Mouse (Mus musculus) megakaryocyte-erythroid progenitor cell, adult 5-6 weeks (primary cell): Measurements from ENCODE around the gene Cacna2d2. TPM values are rescaled to one million over a fixed set of nuclear protein-coding genes. Genes with fewer than 3 reads are reported as not detected.

Experiments
- ATAC-seq: replicated peaks from 2 replicates; pipeline ENCODE4 v1.8.0; 2016; ENCODE audit warnings: mild to moderate bottlenecking, inconsistent platforms; ENCODE audit not compliant: severe bottlenecking, poor library complexity, low FRiP score, low TSS enrichment
- total RNA-seq, 2 experiments: library from RNA; stranded (forward) in 1 of 2; stranded (reverse) in 1 of 2; fragments of 200-1000, 215-1000 nt in 1 of 2; fragments of >200 nt in 1 of 2; fragmentation: Nextera tagmentation in 1 of 2; gene quantifications; 2 replicates each; pipeline ENCODE4 v1.2.3; 2014 to 2017

Cacna2d2 gene
- total RNA-seq, 2 experiments from 2014 or later: not detected

DNA sequence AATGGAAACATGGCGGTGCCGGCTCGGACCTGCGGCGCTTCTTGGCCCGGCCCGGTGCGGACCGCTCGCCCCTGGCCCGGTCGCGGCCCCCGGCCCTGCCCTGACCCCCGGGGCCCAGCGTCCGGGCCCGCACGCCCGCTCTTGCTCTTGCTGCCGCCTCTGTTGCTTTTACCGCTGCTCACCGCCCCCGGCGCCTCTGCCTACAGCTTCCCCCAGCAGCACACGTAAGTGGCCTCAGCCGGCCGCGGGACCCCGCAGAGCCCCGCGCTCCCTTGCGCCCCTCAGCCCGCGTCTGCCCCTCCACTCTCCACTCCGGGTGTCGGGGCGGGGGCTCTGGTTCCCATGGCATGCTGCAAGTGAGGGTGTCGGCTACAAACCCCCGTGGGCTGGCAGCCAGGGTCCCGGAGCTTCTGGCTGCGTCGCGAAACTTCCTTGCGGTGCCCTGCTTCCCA is 674 bp downstream of the Cacna2d2 start:
- ATAC-seq: no peak

DNA sequence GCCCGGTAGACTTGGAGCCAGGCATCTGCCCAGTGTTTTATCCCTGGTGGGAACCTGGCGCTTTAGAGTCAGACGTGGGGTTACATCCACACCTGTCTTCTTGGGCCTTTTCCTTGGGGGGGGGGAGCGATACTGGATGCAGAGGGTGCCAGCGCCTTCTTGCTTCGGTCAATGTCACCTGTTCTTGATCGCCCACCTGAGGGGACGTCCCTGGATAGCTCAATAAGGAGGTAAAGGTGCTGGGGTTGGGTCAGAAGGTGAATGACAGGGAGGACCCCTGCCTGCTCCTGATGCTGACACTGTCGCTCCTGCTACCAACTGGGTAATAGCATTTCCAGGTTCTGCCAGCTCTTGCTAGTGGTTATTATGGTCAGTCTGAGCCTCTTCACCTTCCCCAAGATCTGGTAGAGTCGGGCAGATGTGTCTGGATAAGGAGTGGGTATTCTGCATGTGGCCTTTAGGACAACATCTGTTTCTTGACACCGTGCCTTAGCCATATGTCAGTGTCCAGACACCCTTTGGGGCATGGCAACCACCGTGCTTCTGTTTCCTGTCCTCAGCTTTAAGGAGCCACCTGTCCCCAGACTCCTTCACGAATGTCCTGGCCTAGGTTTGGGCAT is 1.4 kb downstream of the Cacna2d2 start:
- ATAC-seq: no peak

DNA sequence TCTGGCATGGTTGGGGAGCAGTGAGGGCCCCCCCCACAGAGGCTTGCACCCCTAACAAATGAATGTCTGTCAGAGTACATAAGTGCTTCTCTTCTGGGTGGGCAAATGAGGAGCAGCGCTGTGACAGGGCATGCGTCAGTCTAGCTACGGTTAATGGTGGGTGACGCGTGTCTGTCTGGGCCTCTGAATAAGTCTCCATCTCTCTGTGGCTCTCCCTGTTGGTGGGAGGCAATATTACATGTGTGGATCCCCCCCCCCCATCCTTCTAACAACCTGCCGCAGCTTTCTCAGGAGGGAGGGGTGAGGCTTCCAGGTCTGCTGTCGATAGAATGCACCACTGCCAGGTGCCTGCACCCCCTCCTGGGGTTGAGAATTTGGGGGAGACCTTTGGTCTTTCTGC is 3.7 kb downstream of the Cacna2d2 start:
- ATAC-seq: no peak

DNA sequence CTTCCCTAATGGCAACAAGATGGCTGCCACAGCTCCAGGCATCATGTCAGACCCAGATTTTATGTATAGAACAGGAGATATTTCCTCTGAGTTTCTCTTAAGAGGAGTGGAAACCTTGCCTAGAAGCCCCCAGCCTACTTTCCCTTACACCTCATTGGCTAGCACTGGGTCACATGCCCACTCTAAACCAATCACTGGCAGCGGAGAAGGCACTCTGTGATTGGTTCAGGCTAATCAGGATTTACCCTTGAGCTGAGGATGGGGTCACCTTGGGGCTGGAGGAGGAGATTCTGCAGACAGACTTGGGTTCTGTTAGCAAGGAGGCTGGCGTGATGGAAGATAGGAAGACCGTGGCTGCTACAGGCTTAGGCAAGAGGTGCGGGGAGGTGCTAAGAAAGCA is 10.0 kb downstream of the Cacna2d2 start:
- no peak for ATAC-seq

DNA sequence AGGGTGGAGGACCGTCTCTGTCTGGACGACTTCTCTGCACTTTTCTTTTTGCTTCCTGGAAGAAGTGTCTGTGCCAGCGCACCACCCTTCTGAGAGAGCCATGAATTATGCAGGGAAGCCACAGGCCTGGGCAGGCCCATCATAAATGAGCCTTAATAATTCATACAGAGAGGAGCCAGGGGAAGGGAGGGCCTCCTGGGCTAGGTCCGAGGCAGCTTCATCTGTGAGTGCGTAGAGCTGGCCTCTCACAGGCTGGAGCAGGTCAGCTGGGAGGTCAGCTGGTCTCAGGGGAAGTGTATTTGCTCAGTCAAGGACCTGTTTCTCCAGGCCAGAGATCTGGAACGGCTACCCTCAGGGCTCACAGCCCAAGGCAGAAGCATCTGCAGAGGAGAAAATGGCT is 17.7 kb downstream of the Cacna2d2 start:
- ATAC-seq: no peak

DNA sequence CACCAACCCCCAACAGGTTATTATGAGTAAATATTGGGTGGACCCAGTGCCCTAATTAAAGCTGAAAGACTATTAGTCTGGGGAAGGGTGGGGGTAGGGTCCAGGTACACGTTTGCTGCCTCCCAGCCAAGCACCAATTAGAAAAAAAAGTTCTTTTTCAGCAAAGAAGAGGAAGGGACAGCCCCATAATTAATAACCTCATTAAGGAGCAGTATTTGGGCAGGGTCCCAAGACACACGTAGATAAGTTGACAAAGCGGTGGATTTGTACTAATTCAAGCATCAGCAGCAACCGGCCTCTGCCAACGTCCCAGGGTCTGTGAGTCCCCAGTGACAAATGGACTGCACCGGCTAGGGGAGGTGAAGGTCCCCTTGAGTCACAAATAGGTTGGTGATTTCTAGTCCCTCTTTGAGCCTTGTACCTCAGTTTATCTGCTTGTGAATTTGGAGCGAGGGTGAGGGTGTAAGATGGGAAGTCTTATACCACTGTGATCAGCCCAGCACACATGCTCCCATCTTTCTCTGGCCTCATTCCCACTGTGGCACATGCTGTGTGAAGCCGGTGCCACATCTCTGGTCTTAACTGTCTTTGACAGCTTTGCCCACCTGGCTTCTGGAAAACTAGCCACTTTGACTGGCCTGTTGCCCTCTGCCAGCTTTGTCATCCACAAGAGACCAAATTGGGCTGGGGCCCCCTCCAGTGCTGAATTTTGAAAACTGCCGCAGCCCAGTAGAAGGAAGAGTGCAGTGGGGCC is 20.3 kb downstream of the Cacna2d2 start:
- ATAC-seq: no peak

DNA sequence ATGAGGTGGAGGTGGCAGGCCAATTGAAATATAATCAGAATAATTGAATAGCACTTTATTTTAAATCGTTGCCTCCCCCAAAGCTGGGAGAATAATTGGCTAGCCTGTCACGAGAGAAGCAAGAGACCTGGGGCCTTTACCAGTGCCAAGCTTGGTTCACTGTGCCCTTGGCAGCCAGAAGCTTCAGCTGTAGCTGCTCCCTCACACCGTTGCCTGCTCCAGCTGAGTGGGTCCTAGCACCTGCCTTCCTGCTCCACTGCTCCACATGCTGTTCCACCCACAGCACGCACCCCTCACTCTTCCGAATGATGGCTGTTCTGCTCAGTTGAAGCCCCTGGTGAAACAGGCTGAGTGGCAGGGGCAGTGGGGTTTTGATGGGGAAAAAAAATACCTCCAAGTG is 21.5 kb downstream of the Cacna2d2 start:
- no peak for ATAC-seq

DNA sequence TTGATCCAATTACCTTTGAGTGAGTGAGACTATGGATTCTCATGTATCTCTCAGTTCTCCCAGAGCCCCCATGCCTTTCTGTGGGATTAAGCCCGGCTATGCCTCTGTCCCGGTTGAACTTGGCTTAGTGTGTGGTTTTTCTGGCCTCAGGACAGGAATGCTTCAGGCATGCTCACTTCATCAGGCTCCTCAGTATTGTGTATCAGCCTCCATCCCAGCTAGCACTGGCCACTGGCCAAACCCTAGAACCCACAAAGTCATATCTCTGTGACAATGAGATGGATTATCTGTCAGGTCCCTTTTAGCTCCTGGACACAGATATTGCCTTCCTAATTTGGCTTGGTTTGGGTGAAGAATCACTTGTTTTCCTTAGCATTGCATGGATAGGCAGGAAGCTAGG is 23.5 kb downstream of the Cacna2d2 start:
- ATAC-seq: no peak

DNA sequence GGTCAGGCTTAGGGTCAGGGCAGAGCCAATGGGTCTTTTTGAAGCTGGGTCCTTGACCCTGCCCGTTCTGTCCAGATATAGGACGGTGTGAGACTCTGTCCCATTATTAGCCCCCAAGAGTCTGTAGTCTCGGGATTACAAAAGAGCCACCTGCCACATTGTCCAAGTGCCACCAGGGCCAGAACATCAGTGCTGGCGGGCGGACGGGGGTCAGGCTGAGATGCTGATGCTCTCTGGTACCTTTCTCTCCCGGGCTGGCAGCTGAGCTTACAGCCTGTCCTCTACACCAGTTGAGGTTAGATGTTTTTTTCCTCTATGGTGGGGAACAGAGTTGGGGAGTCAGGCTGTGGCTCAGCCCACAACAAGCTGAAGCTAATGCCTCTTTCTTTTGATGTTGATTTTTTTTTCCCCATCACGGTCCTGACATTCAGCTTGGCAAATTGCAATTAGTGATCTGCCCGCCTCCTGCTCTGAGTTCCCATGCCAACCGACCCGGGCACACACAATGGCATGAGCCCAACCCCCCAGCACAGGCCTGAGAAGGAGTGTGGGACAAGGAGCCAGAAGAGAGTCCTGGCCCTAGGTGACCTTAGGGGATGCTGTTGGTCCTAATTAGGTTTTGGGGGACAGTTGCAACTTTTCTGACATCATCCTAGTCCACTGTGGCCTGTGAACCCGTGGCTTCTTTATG is 25.2 kb downstream of the Cacna2d2 start:
- no peak for ATAC-seq

DNA sequence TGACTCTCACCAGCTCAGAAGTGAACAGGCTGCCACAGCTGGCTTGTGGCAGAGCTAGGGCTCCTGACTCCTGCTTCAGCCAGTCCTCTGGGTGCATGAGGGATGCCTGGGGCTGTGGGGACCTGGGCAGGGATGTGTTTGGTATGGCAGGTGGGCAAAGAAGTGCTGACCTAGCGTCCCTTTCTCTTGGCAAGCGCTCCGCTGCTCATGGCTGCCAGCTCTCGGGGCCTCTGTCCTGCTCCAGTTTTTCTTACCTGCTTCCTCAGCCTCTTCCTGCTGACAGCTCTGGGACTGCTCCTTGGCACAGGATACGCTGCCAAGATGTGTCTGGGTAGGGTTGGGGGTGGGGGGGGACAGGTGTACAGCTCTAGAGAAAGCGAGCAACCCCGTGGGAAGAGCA is 28.5 kb downstream of the Cacna2d2 start:
- ATAC-seq: no peak

DNA sequence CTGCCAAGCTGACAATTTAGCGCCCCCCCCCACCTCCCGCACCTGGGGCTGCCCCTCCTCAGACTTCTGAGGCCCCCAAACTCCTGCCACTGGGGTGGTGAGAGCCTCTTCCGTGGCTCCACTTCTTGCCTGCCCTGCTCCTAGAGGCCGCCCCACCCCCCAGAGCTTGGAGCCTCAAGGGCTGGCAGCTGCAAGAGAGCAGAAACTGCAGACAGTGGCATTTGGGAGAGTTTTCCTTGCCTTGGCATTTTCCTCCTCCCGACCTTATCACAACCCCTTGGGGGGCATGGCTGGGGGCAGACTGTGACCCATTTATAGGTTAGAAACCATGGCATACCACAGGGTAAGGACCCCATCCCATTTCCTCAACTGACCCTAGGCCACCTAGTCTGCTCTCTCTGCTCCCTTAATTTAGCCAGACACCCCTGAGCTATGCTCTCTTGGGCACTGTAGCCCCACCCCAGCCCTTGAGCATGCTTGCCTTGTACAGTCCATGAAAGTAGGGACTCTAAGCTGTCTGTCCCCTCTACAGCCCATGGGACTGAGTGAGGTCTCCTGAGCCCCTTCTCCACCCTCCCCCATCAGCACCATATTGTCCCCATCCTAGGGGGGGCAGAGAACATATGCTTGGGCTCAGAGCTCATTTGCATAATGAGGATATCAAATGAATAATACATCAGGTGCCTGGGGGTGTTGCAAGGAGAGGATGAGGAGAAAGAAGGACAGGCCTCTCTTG is 29.2 kb downstream of the Cacna2d2 start:
- no peak for ATAC-seq

DNA sequence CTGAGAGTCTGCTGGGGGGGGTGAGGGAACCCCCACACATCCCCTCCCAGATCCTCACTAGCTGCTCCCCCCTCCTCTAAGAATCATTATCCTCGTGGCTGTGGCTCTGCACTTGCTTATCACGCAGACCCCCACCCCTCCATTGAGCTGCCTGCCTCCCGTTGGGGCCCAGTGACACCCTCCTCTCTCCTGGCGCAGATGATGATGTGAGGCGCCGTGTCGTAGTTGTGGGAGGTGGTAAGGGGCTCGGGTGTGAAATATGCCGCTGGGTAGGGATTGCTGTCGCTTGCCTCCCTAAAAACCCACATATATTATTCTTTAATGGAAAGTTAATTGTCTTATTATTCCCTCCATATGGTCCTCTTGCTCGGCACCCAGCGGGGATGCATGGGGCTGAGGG is 31.0 kb downstream of the Cacna2d2 start:
- ATAC-seq: no peak

DNA sequence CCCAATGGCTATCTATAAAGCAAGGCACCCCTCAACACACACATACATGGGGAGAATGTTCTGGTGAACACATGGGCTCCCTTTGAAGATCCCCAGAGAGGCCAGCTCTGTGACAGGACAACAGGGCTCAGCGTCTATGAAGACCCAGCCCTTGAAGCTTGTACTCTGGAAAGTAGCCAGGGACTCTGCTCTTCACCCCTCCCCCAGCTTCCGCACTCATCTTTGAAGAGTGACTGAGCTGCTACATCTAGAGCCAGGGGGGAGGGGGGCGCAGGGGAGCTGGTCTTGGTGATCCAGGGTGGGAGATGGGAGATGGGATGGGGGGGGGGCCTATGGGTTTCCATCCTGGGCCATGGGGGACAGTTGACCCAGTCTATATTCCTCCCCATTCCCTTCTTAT is 33.1 kb downstream of the Cacna2d2 start:
- no peak for ATAC-seq

DNA sequence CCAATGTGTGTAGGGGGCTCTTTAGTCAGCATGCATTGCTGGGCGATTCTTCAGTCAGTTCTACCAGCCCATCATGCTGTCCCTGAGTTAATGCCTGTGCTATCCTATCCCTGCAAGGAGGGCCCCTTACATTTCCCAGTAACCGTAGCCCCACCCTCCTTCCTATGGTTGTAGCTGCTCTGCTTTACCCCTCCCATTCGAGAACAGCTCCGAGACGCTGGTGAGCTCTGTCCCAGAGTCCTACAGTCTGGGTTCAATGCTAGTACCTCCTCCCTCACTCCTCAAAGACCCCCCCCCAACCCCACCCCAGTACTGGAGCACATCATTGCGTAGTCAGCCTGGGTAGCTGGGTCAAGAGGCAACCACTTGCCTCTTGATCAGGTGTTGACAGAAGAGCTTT is 35.4 kb downstream of the Cacna2d2 start:
- ATAC-seq: no peak

DNA sequence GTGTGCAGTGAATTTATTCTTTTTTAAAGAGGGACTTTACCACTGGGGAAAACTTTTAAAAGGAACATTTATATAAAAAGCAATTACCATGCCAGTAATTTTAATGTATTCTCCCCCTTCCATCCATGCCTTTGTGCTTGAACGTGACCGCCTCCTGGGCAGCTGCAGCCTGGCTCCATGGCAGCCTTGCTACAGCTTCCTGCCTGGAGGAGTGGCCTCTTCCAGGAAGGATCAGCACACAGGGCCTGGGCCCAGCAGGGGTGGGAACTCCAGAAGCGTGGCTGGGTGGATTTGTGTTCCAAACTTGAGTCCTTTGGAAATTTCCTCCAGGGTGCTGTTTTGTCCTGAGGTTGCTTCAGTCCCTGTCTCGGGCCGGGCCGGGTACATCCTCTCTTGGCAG is 35.9 kb downstream of the Cacna2d2 start:
- ATAC-seq: no peak

DNA sequence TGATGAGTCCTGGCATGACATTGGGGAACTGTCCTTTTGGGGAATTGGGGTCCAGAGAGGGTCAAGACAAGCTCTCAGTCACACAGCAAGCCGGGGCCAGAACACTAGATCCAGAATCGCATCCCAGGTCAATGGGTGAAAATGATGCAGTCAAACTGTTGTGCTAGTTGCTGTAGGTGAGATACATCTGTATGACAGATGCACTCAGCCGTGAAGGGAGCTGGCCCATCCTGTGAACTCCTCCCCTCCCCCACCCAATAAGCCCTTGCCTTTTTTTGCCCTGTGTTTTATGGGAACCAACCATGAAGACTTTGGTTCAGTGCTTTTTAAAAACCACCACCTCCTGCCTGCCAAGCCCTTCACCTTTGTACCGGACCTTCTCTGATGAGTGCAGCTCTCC is 43.5 kb downstream of the Cacna2d2 start:
- no peak for ATAC-seq

DNA sequence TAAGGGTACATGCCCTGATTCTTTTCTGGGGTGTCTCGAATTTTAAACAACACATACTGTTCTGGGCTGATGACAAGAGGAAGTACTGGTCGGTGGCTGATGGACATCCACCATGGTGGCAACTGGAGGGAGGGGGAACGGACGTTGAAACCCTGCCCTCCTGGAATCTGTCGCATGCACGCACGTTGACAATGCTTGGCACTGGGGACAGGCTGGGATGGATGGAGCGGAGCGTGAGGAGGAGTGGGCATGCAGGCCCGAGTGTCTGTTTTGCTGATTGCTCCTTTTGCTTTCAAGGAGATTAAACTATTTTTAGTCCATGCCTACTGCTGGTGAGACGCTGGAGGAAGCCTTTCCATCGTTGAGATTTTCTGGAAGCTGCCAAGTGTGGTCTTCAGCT is 43.9 kb downstream of the Cacna2d2 start:
- no peak for ATAC-seq

DNA sequence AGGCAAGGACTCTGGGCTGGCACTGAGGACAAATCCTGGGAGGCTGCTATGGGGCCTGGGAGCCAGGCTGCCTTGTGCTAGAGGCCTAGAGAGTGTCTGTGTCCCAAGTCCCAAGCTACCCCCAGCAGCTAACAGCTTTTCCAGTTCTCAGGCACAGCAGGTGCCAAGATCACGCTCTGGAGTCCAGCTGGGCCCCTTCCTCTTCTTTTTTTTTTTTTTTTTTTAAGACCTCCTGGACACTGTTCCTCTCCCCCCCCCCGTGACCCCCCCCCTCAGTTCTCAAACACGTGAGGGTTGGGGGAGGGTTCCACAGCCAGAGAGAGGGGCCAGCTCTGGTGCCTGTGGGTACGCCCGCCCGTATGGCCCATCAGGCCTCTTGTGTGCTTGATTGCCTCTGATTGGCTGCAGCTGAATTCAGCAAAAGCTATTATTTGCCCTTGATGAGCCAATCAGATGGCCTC is 45.6 kb downstream of the Cacna2d2 start:
- ATAC-seq: no peak

DNA sequence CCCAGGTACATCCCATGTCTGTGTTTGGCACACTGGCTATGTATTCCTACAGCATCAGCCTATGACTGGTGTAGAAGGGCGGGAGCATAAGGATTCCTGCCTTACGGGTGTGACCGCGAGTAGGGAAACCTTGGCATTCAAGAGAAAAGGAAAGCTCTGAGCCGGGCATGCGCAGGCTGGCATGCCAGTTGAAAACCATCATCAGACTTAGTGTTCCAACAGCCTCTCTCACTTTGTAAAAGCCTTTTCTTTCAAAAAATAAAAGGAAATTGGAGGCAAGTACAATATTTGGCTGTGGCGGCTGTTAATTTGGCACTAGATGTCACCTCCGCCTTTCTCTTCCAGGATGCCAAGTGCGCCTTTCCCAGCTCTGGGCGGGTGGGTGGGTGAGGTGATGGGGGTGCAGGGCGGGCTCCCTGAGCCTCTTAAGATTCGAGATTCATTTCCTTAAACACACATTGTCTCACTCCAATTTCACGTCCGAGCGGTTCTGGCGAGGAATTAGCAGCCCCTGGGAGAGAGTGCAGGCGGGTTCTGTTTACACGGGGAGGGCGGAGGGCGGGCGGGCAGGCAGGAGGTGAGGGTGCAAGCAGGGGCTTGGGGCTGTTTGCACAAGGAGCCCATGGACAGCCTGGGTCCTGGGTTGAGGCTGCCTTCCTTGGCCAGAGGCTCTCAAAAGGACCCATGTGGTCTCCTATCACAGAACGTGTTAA is 49.5 kb downstream of the Cacna2d2 start:
- ATAC-seq: no peak
